9 mouse cellular contexts compared by ENCODE assay signal in genomic region chr2:29731545-29731944, GRCm38 (mm10). TPM values are rescaled to one million over a fixed set of nuclear protein-coding genes. Genes with fewer than 3 reads are reported as not detected.
A peak's percentile ranks its signal among the peaks of the same experiment; 100 is the strongest.
DNase-seq lines count a peak whose midpoint lies in the region; ATAC-seq and TF ChIP-seq lines count a peak whose summit lies in the region.
"Had no signal": no experiment of that assay in that cellular context is flagged by ENCODE, and none has a peak within 500 bp of the region (broad histone marks: within the 10 kb centered on the region; RNA-seq: fewer than 3 reads in every experiment).

No protein-coding gene starts in this region.

- peaks cover 88% of the 10 kb centered on the region for H3K36me3 ChIP-seq in kidney, embryonic 15.5 days
- H3K36me3 ChIP-seq in liver, embryonic 14.5 days (replicated peaks; ENCODE audit: control insufficient read depth, insufficient read depth, low read depth), result peaks cover 9% of the 10 kb centered on the region
- H3K36me3 ChIP-seq in stomach, embryonic 15.5 days, result peaks cover 43% of the 10 kb centered on the region
- peaks cover 14% of the 10 kb centered on the region; the same call in 1 of the 2 replicates for H3K36me3 ChIP-seq in midbrain, embryonic 11.5 days (ENCODE audit: control insufficient read depth, insufficient read depth, low read length)

- no peak for TF ChIP-seq EP300 in liver, embryonic 14.5 days (IDR thresholded peaks at IDR 0.05; ENCODE audit: low read depth)

- intact Hi-C loops in left cerebral cortex, postnatal 36 days (cut with DNase I), result no loop called here

- no peaks in the 10 kb centered on the region for H3K9me3 ChIP-seq in kidney, embryonic 15.5 days (replicated peaks)
- no peaks in the 10 kb centered on the region for H3K9me3 ChIP-seq in liver, embryonic 14.5 days (ENCODE audit: control insufficient read depth, low read length)
- H3K9me3 ChIP-seq in stomach, embryonic 15.5 days, result no peaks in the 10 kb centered on the region
- H3K9me3 ChIP-seq in midbrain, embryonic 11.5 days (ENCODE audit: control insufficient read depth, low read length), result no peaks in the 10 kb centered on the region
- H3K9me3 ChIP-seq: liver, embryonic 15.5 days had no signal

- peak; percentile 88 for TF ChIP-seq CTCF in liver, embryonic 14.5 days (IDR thresholded peaks at IDR 0.05; ENCODE audit: low read depth)

- no peak overlapping the region for H3K27ac ChIP-seq in kidney, embryonic 15.5 days
- H3K27ac ChIP-seq in liver, embryonic 14.5 days, result no peak overlapping the region
- no peak overlapping the region for H3K27ac ChIP-seq in stomach, embryonic 15.5 days
- H3K27ac ChIP-seq in midbrain, embryonic 11.5 days (ENCODE audit: low read depth, low read length), result no peak overlapping the region
- H3K27ac ChIP-seq: liver, embryonic 15.5 days had no signal

- H3K4me2 ChIP-seq in kidney, embryonic 15.5 days, result no peak overlapping the region
- no peak overlapping the region for H3K4me2 ChIP-seq in liver, embryonic 14.5 days (ENCODE audit: low read depth)
- no peak overlapping the region for H3K4me2 ChIP-seq in stomach, embryonic 15.5 days
- H3K4me2 ChIP-seq in midbrain, embryonic 11.5 days, result no peak overlapping the region
- H3K4me2 ChIP-seq: liver, embryonic 15.5 days had no signal

- no peaks in the 10 kb centered on the region for H3K27me3 ChIP-seq in kidney, embryonic 15.5 days
- H3K27me3 ChIP-seq in liver, embryonic 14.5 days (ENCODE audit: control insufficient read depth, insufficient read depth, low read length), result no peaks in the 10 kb centered on the region
- no peaks in the 10 kb centered on the region for H3K27me3 ChIP-seq in stomach, embryonic 15.5 days (replicated peaks)
- no peaks in the 10 kb centered on the region for H3K27me3 ChIP-seq in midbrain, embryonic 11.5 days (ENCODE audit: control insufficient read depth, insufficient read depth, low read length)
- H3K27me3 ChIP-seq: liver, embryonic 15.5 days had no signal

- 52% methylated on average over 3 of the region's 3 CpGs for WGBS in kidney, embryonic 15.5 days
- WGBS in liver, embryonic 14.5 days (ENCODE audit: insufficient replicate concordance), result 62% methylated on average over 3 of the region's 3 CpGs
- WGBS in stomach, embryonic 15.5 days, result 54% methylated on average over 3 of the region's 3 CpGs
- WGBS in midbrain, embryonic 11.5 days, result 89% methylated on average over 3 of the region's 3 CpGs

- no peak overlapping the region for H3K4me3 ChIP-seq in kidney, embryonic 15.5 days (replicated peaks)
- no peak overlapping the region for H3K4me3 ChIP-seq in liver, embryonic 14.5 days (ENCODE audit: insufficient read depth in 1 of 2, low read depth in 2 of 2, low read length in 2 of 2)
- H3K4me3 ChIP-seq in stomach, embryonic 15.5 days (replicated peaks), result no peak overlapping the region
- H3K4me3 ChIP-seq in midbrain, embryonic 11.5 days (ENCODE audit: low read depth, low read length), result no peak overlapping the region
- H3K4me3 ChIP-seq: liver, embryonic 15.5 days had no signal

- no peaks in the 10 kb centered on the region for H3K4me1 ChIP-seq in kidney, embryonic 15.5 days
- no peaks in the 10 kb centered on the region for H3K4me1 ChIP-seq in liver, embryonic 14.5 days (replicated peaks; ENCODE audit: control insufficient read depth in 2 of 2, insufficient read depth in 2 of 2, low read length in 1 of 2)
- no peaks in the 10 kb centered on the region for H3K4me1 ChIP-seq in stomach, embryonic 15.5 days
- no peaks in the 10 kb centered on the region for H3K4me1 ChIP-seq in midbrain, embryonic 11.5 days (ENCODE audit: control insufficient read depth, insufficient read depth, low read length)
- H3K4me1 ChIP-seq: liver, embryonic 15.5 days had no signal

- no peak overlapping the region for H3K9ac ChIP-seq in kidney, embryonic 15.5 days
- H3K9ac ChIP-seq in liver, embryonic 14.5 days (replicated peaks), result no peak overlapping the region
- H3K9ac ChIP-seq in stomach, embryonic 15.5 days, result no peak overlapping the region
- no peak overlapping the region for H3K9ac ChIP-seq in midbrain, embryonic 11.5 days (ENCODE audit: low read length)
- H3K9ac ChIP-seq: liver, embryonic 15.5 days had no signal

- DNase-seq in kidney, adult 11 months, result peak; percentile 62
- peak; percentile 63 for DNase-seq in adipocyte (ENCODE audit: low spot score)
- peak; percentile 43 for DNase-seq in fibroblast of lung, adult 2 months (ENCODE audit: low read depth)
- DNase-seq in liver, embryonic 14.5 days (ENCODE audit: low read depth in 3 of 3, low spot score in 3 of 3), result no peak
- DNase-seq in midbrain, embryonic 11.5 days (ENCODE audit: low spot score, missing footprints), result no peak
- DNase-seq in left cerebral cortex, postnatal 36 days (ENCODE audit: low spot score in 2 of 2), result no peak

- no peak for ATAC-seq in kidney, embryonic 15.5 days (replicated peaks; ENCODE audit: low FRiP score)
- peak; percentile 18; the same call in 1 of the 2 replicates for ATAC-seq in liver, embryonic 14.5 days (ENCODE audit: insufficient read depth)
- 0 out of 2 replicates have a peak, but pooled peaks have one; percentile 25 for ATAC-seq in stomach, embryonic 15.5 days (ENCODE audit: insufficient read depth, low FRiP score, low read depth)
- ATAC-seq in midbrain, embryonic 11.5 days (ENCODE audit: low FRiP score), result no peak

RNA-seq across cellular contexts. Expression of gene Gm13420, which starts 19.9 kb away (rescaled TPM):
- 1.8 and 2.0 TPM in 2 replicates for polyA plus RNA-seq in kidney, embryonic 15.5 days (2015; fragmentation: Nextera tagmentation; extraction: Ambion mirVana)
- 0.39 and 0.64 TPM in 2 replicates for polyA plus RNA-seq in liver, embryonic 14.5 days (2012; rRNA removed)
- 0.34 and 0.38 TPM in 2 replicates for polyA plus RNA-seq in liver, embryonic 14.5 days (2014; fragmentation: Nextera tagmentation; extraction: Ambion mirVana)
- 2.4 and 2.9 TPM in 2 replicates for polyA plus RNA-seq in stomach, embryonic 15.5 days (2015; fragmentation: Nextera tagmentation; extraction: Ambion mirVana)
- polyA plus RNA-seq in midbrain, embryonic 11.5 days (2014; fragmentation: Nextera tagmentation; extraction: Ambion mirVana), result not detected in 2 replicates
- 1 to 10 TPM; 1.9 to 2.3 TPM for total RNA-seq in left cerebral cortex, postnatal 36 days (2021)

RNA-seq across cellular contexts. Expression of gene Gm13547, which starts 27.6 kb away (rescaled TPM):
- 0.28 TPM in 1 of 2 replicates, not detected in the other for polyA plus RNA-seq in kidney, embryonic 15.5 days (2015; fragmentation: Nextera tagmentation; extraction: Ambion mirVana)
- not detected in 2 replicates for polyA plus RNA-seq in liver, embryonic 14.5 days (2012; rRNA removed)
- not detected in 2 replicates for polyA plus RNA-seq in liver, embryonic 14.5 days (2014; fragmentation: Nextera tagmentation; extraction: Ambion mirVana)
- polyA plus RNA-seq in stomach, embryonic 15.5 days (2015; fragmentation: Nextera tagmentation; extraction: Ambion mirVana), result not detected in 2 replicates
- polyA plus RNA-seq in midbrain, embryonic 11.5 days (2014; fragmentation: Nextera tagmentation; extraction: Ambion mirVana), result not detected in 2 replicates
- total RNA-seq in left cerebral cortex, postnatal 36 days (2021), result under 1 TPM in 1 of 2 experiments, not detected in 1; 0.54 TPM
- polyA plus RNA-seq: liver, embryonic 15.5 days had no signal

RNA-seq across cellular contexts. Expression of gene Coq4, which starts 55.7 kb away (rescaled TPM):
- 40.9 and 41.8 TPM in 2 replicates for polyA plus RNA-seq in kidney, embryonic 15.5 days (2015; fragmentation: Nextera tagmentation; extraction: Ambion mirVana)
- polyA plus RNA-seq in liver, embryonic 14.5 days (2012; rRNA removed), result 8.4 and 10.0 TPM in 2 replicates
- 11.6 and 13.4 TPM in 2 replicates for polyA plus RNA-seq in liver, embryonic 14.5 days (2014; fragmentation: Nextera tagmentation; extraction: Ambion mirVana)
- polyA plus RNA-seq in stomach, embryonic 15.5 days (2015; fragmentation: Nextera tagmentation; extraction: Ambion mirVana), result 33.3 and 35.7 TPM in 2 replicates
- polyA plus RNA-seq in midbrain, embryonic 11.5 days (2014; fragmentation: Nextera tagmentation; extraction: Ambion mirVana), result 32.1 and 35.3 TPM in 2 replicates
- total RNA-seq in left cerebral cortex, postnatal 36 days (2021), result 10 to 100 TPM; 29.1 to 32.9 TPM

RNA-seq across cellular contexts. Expression of gene Trub2, which starts 56.8 kb away (rescaled TPM):
- 37.6 and 41.8 TPM in 2 replicates for polyA plus RNA-seq in kidney, embryonic 15.5 days (2015; fragmentation: Nextera tagmentation; extraction: Ambion mirVana)
- 11.2 and 15.1 TPM in 2 replicates for polyA plus RNA-seq in liver, embryonic 14.5 days (2012; rRNA removed)
- 9.3 and 11.8 TPM in 2 replicates for polyA plus RNA-seq in liver, embryonic 14.5 days (2014; fragmentation: Nextera tagmentation; extraction: Ambion mirVana)
- 32.2 and 36.3 TPM in 2 replicates for polyA plus RNA-seq in stomach, embryonic 15.5 days (2015; fragmentation: Nextera tagmentation; extraction: Ambion mirVana)
- polyA plus RNA-seq in midbrain, embryonic 11.5 days (2014; fragmentation: Nextera tagmentation; extraction: Ambion mirVana), result 25.9 and 29.1 TPM in 2 replicates
- 10 to 100 TPM; 46.6 to 52.1 TPM for total RNA-seq in left cerebral cortex, postnatal 36 days (2021)

Comparison
In these comparisons a context has a peak if more than half of its experiments do, and no peak if none do; other contexts are left out.
1. DNase-seq: peak in kidney, adult 11 months (single experiment), adipocyte (single experiment) and fibroblast of lung, adult 2 months (single experiment); none in liver, embryonic 14.5 days (0 of 3), midbrain, embryonic 11.5 days (single experiment) and left cerebral cortex, postnatal 36 days (0 of 2).
2. ATAC-seq: peak in liver, embryonic 14.5 days (single experiment) and stomach, embryonic 15.5 days (single experiment); none in kidney, embryonic 15.5 days (single experiment) and midbrain, embryonic 11.5 days (single experiment).